Mouse (Mus musculus): ENCODE results near the gene Katnal1. TPM values are rescaled to one million over a fixed set of nuclear protein-coding genes. Genes with fewer than 3 reads are reported as not detected.
A peak's percentile ranks its signal among the peaks of the same experiment; 100 is the strongest.

The Katnal1 gene
- polyA plus RNA-seq, 1 experiment from 2014 or later: 38.0 TPM

DNA sequence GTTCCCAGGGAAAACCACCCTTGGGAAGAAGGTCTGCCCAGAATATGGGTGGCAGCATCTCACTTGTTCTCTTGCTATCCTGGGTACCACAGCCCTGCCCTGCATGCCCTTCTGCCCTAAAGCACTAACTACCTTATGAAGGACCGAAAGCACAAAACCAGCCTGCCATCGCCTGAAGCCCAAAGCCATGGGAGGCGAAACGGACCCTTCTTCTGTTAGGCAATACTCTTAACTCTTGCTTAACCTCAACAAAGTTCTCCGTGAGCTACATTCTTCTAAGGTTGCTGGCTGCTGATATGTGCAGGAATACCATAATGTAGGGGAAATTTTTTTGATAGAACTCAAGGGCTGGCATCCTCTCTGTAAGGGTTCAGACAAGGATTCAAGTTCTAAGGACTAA, 6.3 kb downstream of the Katnal1 start:
- no peak for ATAC-seq (ENCODE audit: low FRiP score)
- Histone ChIP-seq H3K4me1 (replicated peaks; ENCODE audit: control insufficient read depth, insufficient read depth, low read length) (peaks cover 8% of the 10 kb centered on the region), H3K9me3 (ENCODE audit: control insufficient read depth, low read length) (no peaks in the 10 kb centered on the region), H3K4me2 (replicated peaks) (no peak overlapping the region), H3K36me3 (replicated peaks; ENCODE audit: control insufficient read depth, insufficient read depth) (peaks cover 32% of the 10 kb centered on the region), H3K27me3 (ENCODE audit: control insufficient read depth, insufficient read depth, low read length) (no peaks in the 10 kb centered on the region), H3K27ac (no peak overlapping the region), H3K4me3 (replicated peaks; ENCODE audit: low read length) (no peak overlapping the region), H3K9ac (no peak overlapping the region)
- DNase-seq (ENCODE audit: low spot score): no peak
- 91% methylated on average over 5 of the region's 5 CpGs for WGBS

DNA sequence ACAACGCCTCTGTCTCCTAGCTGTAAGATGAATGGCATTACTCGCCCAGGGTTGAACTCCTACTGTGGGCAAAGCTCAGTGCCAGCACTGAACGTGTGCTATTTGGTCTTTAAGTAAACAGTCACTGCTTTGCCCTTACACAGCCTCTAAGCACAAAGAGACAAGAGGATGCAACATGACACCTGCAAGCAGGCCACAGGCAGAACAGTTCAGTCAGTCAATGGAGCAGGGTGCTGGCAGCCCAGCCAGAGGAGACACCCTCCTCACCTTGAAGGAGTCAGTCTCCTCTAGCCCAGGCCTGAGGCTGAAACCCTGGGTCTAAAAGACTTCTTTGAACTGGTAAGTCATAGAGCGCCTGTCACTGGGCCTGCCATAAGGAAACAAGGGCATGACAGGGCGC, 11.1 kb downstream of the Katnal1 start:
- peaks cover 49% of the 10 kb centered on the region for H3K36me3 ChIP-seq (replicated peaks; ENCODE audit: control insufficient read depth, insufficient read depth)
- WGBS: 75% methylated on average over 5 of the region's 5 CpGs

GRCm38 (mm10) chr5:148916775-148917174, 12.3 kb downstream of the Katnal1 start:
- H3K36me3 ChIP-seq (replicated peaks; ENCODE audit: control insufficient read depth, insufficient read depth): peaks cover 49% of the 10 kb centered on the region
- no peak overlapping the region for H3K9ac ChIP-seq
- DNase-seq (ENCODE audit: low spot score) (no peak), ATAC-seq (ENCODE audit: low FRiP score) (no peak)
- H3K4me3 ChIP-seq (replicated peaks; ENCODE audit: low read length): no peak overlapping the region
- H3K9me3 ChIP-seq (ENCODE audit: control insufficient read depth, low read length): no peaks in the 10 kb centered on the region
- H3K4me1 ChIP-seq (replicated peaks; ENCODE audit: control insufficient read depth, insufficient read depth, low read length): no peaks in the 10 kb centered on the region
- H3K27ac ChIP-seq: no peak overlapping the region
- 81% methylated on average over 6 of the region's 6 CpGs for WGBS
- no peak overlapping the region for H3K4me2 ChIP-seq (replicated peaks)
- H3K27me3 ChIP-seq (ENCODE audit: control insufficient read depth, insufficient read depth, low read length): no peaks in the 10 kb centered on the region

More for the DNA sequence above, 11.1 kb downstream of the Katnal1 start:
- DNase-seq (ENCODE audit: low spot score): no peak
- Histone ChIP-seq H3K27ac (no peak overlapping the region), H3K4me3 (replicated peaks; ENCODE audit: low read length) (no peak overlapping the region), H3K4me2 (replicated peaks) (no peak overlapping the region), H3K27me3 (ENCODE audit: control insufficient read depth, insufficient read depth, low read length) (no peaks in the 10 kb centered on the region), H3K9ac (no peak overlapping the region), H3K9me3 (ENCODE audit: control insufficient read depth, low read length) (no peaks in the 10 kb centered on the region), H3K4me1 (replicated peaks; ENCODE audit: control insufficient read depth, insufficient read depth, low read length) (no peaks in the 10 kb centered on the region)
- no peak for ATAC-seq (ENCODE audit: low FRiP score)

DNA sequence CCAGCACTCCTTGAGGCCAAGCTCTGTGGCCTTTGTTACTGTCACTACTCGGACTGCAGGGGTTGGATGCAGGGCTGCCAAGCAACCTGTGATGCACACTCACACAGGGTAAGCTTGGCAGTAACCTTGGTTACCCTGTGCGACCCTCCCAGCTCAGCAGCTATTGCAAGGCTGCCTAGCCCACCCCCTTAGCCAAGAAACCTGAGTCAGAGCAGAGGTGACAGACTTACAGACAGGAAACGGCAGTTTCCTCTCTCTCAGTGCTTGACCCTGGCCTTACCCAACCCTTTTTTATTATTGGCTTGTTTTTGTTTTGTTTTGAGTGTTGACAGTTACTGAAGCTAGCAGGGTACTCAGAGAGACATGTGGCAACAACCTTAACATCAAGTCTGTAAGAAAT, 16.9 kb downstream of the Katnal1 start:
- H3K4me2 ChIP-seq (replicated peaks): no peak overlapping the region
- no peak for DNase-seq (ENCODE audit: low spot score)
- H3K27me3 ChIP-seq (ENCODE audit: control insufficient read depth, insufficient read depth, low read length): no peaks in the 10 kb centered on the region
- peaks cover 11% of the 10 kb centered on the region for H3K4me1 ChIP-seq (replicated peaks; ENCODE audit: control insufficient read depth, insufficient read depth, low read length)
- no peak overlapping the region for H3K9ac ChIP-seq
- no peaks in the 10 kb centered on the region for H3K9me3 ChIP-seq (ENCODE audit: control insufficient read depth, low read length)
- ATAC-seq (ENCODE audit: low FRiP score): no peak
- H3K27ac ChIP-seq: no peak overlapping the region
- 50% methylated on average over 3 of the region's 3 CpGs for WGBS
- H3K36me3 ChIP-seq (replicated peaks; ENCODE audit: control insufficient read depth, insufficient read depth): peaks cover 15% of the 10 kb centered on the region
- no peak overlapping the region for H3K4me3 ChIP-seq (replicated peaks; ENCODE audit: low read length)

DNA sequence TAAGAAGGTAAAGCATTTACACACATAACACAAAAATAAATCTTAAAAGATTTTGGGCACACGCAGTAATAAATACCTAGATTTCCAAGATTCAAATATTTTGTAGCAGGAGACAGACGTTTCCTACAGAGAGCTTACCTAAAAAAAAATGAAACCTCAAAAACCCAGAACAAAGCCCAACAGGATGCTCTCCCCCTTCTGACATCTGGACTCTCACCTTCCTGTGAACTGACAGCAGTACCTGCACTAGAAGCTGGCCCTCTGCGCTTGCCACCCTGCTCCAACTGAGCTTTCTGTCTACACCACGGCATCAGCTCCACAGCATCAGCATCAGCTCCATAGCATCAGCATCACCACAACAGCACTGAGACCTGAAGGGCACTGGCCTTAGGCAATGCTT, 19.1 kb downstream of the Katnal1 start:
- no peak overlapping the region for H3K4me2 ChIP-seq (replicated peaks)
- H3K4me3 ChIP-seq (replicated peaks; ENCODE audit: low read length): no peak overlapping the region
- ATAC-seq (ENCODE audit: low FRiP score) (no peak), DNase-seq (ENCODE audit: low spot score) (no peak)
- no peaks in the 10 kb centered on the region for H3K27me3 ChIP-seq (ENCODE audit: control insufficient read depth, insufficient read depth, low read length)
- 94% methylated on average over 4 of the region's 4 CpGs for WGBS
- no peaks in the 10 kb centered on the region; the same call in 1 of the 2 replicates for H3K36me3 ChIP-seq (replicated peaks; ENCODE audit: control insufficient read depth, insufficient read depth)
- no peak overlapping the region for H3K27ac ChIP-seq
- H3K9me3 ChIP-seq (ENCODE audit: control insufficient read depth, low read length): no peaks in the 10 kb centered on the region
- peaks cover 14% of the 10 kb centered on the region for H3K4me1 ChIP-seq (replicated peaks; ENCODE audit: control insufficient read depth, insufficient read depth, low read length)
- no peak overlapping the region for H3K9ac ChIP-seq

DNA sequence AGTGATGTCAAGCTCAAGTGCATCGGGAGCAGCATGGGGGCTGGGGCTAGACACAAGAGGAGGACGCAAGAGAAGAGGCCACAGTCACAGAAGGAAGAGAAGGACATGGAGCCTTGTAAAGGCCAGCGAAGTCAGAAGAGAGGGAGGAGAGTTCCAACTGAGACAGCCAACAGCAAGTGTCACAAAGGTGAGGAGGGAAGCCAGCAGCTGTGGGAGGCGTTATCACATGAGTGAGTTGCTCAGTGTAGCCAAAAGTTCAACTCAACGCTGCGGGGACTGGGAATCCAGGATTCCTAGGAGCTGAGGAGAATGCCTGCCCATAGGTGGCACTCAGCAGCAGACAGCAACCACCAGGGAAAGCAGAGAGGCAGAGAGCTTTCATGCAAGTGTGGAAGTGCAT, 19.7 kb downstream of the Katnal1 start:
- Histone ChIP-seq H3K27ac (peak overlapping the region; percentile 67; the same call in 1 of the 2 replicates), H3K27me3 (ENCODE audit: control insufficient read depth, insufficient read depth, low read length) (no peaks in the 10 kb centered on the region), H3K9me3 (ENCODE audit: control insufficient read depth, low read length) (no peaks in the 10 kb centered on the region), H3K9ac (no peak overlapping the region), H3K36me3 (replicated peaks; ENCODE audit: control insufficient read depth, insufficient read depth) (peaks cover under 1% of the 10 kb centered on the region; the same call in 1 of the 2 replicates), H3K4me3 (replicated peaks; ENCODE audit: low read length) (no peak overlapping the region), H3K4me2 (replicated peaks) (no peak overlapping the region), H3K4me1 (replicated peaks; ENCODE audit: control insufficient read depth, insufficient read depth, low read length) (peaks cover 14% of the 10 kb centered on the region)
- ATAC-seq (ENCODE audit: low FRiP score) (peak; percentile 4; the same call in 1 of the 2 replicates), DNase-seq (ENCODE audit: low spot score) (no peak)
- 27% methylated on average over 6 of the region's 6 CpGs for WGBS

DNA sequence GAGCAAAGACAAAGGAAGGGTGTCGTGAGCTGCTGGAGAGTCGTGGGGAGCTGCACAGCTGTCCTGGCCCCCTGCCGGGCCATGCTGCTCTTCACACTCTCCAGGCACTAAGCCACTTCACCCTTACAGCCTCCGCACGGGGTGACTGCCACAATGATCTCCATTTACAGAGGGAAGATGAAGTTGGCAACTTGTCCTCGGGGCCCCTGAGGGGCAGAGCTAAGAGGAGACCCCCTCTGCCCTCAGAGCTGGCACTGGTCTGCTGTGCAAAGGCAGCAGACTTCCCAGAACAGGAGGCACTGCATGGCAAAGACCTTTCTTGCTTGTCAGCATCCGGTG, 20.1 kb downstream of the Katnal1 start:
- no peaks in the 10 kb centered on the region for H3K27me3 ChIP-seq (ENCODE audit: control insufficient read depth, insufficient read depth, low read length)
- no peak overlapping the region for H3K9ac ChIP-seq
- peaks cover 4% of the 10 kb centered on the region for H3K36me3 ChIP-seq (replicated peaks; ENCODE audit: control insufficient read depth, insufficient read depth)
- peak; percentile 53; the same call in 1 of the 2 replicates for ATAC-seq (ENCODE audit: low FRiP score)
- DNase-seq (ENCODE audit: low spot score): peak; percentile 30
- no peaks in the 10 kb centered on the region for H3K9me3 ChIP-seq (ENCODE audit: control insufficient read depth, low read length)
- H3K4me1 ChIP-seq (replicated peaks; ENCODE audit: control insufficient read depth, insufficient read depth, low read length): peaks cover 14% of the 10 kb centered on the region
- peak overlapping the region; percentile 67; the same call in 1 of the 2 replicates for H3K27ac ChIP-seq
- 16% methylated on average over 7 of the region's 7 CpGs for WGBS
- no peak overlapping the region for H3K4me2 ChIP-seq (replicated peaks)
- H3K4me3 ChIP-seq (replicated peaks; ENCODE audit: low read length): no peak overlapping the region

- Histone ChIP-seq H3K27ac (peak overlapping the region; percentile 67), H3K9ac (no peak overlapping the region), H3K36me3 (replicated peaks; ENCODE audit: control insufficient read depth, insufficient read depth) (peaks cover 10% of the 10 kb centered on the region), H3K4me3 (replicated peaks; ENCODE audit: low read length) (no peak overlapping the region), H3K4me1 (replicated peaks; ENCODE audit: control insufficient read depth, insufficient read depth, low read length) (peaks cover 14% of the 10 kb centered on the region), H3K9me3 (ENCODE audit: control insufficient read depth, low read length) (no peaks in the 10 kb centered on the region), H3K4me2 (replicated peaks) (no peak overlapping the region), H3K27me3 (ENCODE audit: control insufficient read depth, insufficient read depth, low read length) (no peaks in the 10 kb centered on the region)
- peak; percentile 62 for ATAC-seq (ENCODE audit: low FRiP score)
- peak; percentile 27 for DNase-seq (ENCODE audit: low spot score)
- 36% methylated on average over 17 of the region's 17 CpGs for WGBS
Measured at GRCm38 (mm10) chr5:148908191-148909056, 20.7 kb downstream of the Katnal1 start.

- H3K36me3 ChIP-seq (replicated peaks; ENCODE audit: control insufficient read depth, insufficient read depth): peaks cover 18% of the 10 kb centered on the region
- no peaks in the 10 kb centered on the region for H3K27me3 ChIP-seq (ENCODE audit: control insufficient read depth, insufficient read depth, low read length)
- DNase-seq (ENCODE audit: low spot score) (no peak), ATAC-seq (ENCODE audit: low FRiP score) (no peak)
- H3K4me3 ChIP-seq (replicated peaks; ENCODE audit: low read length): no peak overlapping the region
- H3K9ac ChIP-seq: no peak overlapping the region
- no peak overlapping the region for H3K27ac ChIP-seq
- no peaks in the 10 kb centered on the region for H3K9me3 ChIP-seq (ENCODE audit: control insufficient read depth, low read length)
- H3K4me2 ChIP-seq (replicated peaks): no peak overlapping the region
- H3K4me1 ChIP-seq (replicated peaks; ENCODE audit: control insufficient read depth, insufficient read depth, low read length): peaks cover 14% of the 10 kb centered on the region
- 86% methylated on average over 4 of the region's 4 CpGs for WGBS
Measured at GRCm38 (mm10) chr5:148906305-148906704, 22.8 kb downstream of the Katnal1 start.

Data from hindbrain, embryonic 14.5 days (tissue).